Mouse (Mus musculus) cortical plate, adult 2 months (tissue): ENCODE results near the gene Nrip1.

Experiments used
- CTCF ChIP-seq: fragments of 200-500 bp; IDR thresholded peaks from 2 replicates; pipeline ENCODE4 v1.5.1; 2011; ENCODE audit warnings: mild to moderate bottlenecking, control low read depth, low read length; ENCODE audit not compliant: insufficient read depth; ENCODE audit errors: extremely low read depth
- POLR2A ChIP-seq: fragments of 200-500 bp; IDR thresholded peaks from 2 replicates; pipeline ENCODE4 v1.6.1; 2011; ENCODE audit warnings: mild to moderate bottlenecking, low read length, control low read depth; ENCODE audit not compliant: insufficient read depth; ENCODE audit errors: extremely low read depth

DNA sequence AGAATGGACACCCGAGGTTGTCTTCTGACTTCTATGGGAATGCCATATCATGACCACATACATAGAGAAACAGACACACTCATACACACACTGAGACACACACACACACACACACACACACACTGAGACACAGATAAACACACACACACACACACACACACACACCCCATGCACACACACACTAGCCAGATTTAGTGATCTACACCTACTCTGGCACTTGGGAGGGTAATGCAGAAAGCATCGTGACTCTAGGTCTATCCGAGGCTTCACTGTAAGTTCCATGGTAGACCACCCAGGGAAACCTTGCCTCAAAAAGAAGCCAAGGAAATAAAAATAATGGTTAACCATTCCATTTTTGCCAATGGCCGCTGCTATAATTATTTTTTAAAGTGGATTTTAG, 134.8 kb downstream of the Nrip1 start:
- TF ChIP-seq CTCF, result no peak
- TF ChIP-seq POLR2A, result no peak
